Mouse (Mus musculus) kidney, postnatal 0 days (tissue): ENCODE results near the gene Mefv. TPM values are rescaled to one million over a fixed set of nuclear protein-coding genes. Genes with fewer than 3 reads are reported as not detected.

Experiments used
- ATAC-seq: fragments of 200-750 bp; cut with Nextera tagmentation; replicated peaks from 2 replicates; pipeline ENCODE4 v1.8.0; 2017; ENCODE audit warnings: low read depth, moderate number of reproducible peaks, moderate TSS enrichment, moderate library complexity; ENCODE audit not compliant: low FRiP score
- DNase-seq: peaks from one replicate; pipeline ENCODE4 v3.0.0-alpha.2; 2016; ENCODE audit warnings: low spot score
- H3K27ac ChIP-seq: fragments of 300-500 bp; sonication (generic); 2 replicates; pipeline ENCODE4 v1.5.1; 2014; ENCODE audit warnings: mild to moderate bottlenecking
- H3K27me3 ChIP-seq: fragments of 300-500 bp; sonication (generic); 2 replicates; pipeline ENCODE4 v1.6.1; 2014; ENCODE audit warnings: low read length, mixed read lengths; ENCODE audit not compliant: insufficient read depth
- H3K36me3 ChIP-seq: fragments of 300-500 bp; sonication (generic); 2 replicates; pipeline ENCODE4 v1.6.1; 2014; ENCODE audit warnings: low read length, mixed read lengths; ENCODE audit not compliant: insufficient read depth
- H3K4me1 ChIP-seq: fragments of 300-500 bp; sonication (generic); replicated peaks from 2 replicates; pipeline ENCODE4 v1.6.1; 2014; ENCODE audit warnings: antibody characterized with exemption, low read length, mixed read lengths; ENCODE audit not compliant: insufficient read depth
- H3K4me2 ChIP-seq: fragments of 300-500 bp; sonication (generic); 2 replicates; pipeline ENCODE4 v1.6.1; 2014; ENCODE audit warnings: mild to moderate bottlenecking, low read length, moderate library complexity, mixed read lengths
- H3K4me3 ChIP-seq: fragments of 300-500 bp; sonication (generic); replicated peaks from 2 replicates; pipeline ENCODE4 v1.5.1; 2014; ENCODE audit warnings: low read depth, low read length
- H3K9ac ChIP-seq: fragments of 300-500 bp; sonication (generic); 2 replicates; pipeline ENCODE4 v1.6.1; 2014; ENCODE audit warnings: low read depth, low read length
- H3K9me3 ChIP-seq: fragments of 300-500 bp; sonication (generic); replicated peaks from 2 replicates; pipeline ENCODE4 v1.6.1; 2016; ENCODE audit warnings: low read length, inconsistent platforms, mixed read lengths
- CTCF ChIP-seq: IDR thresholded peaks from 2 replicates; pipeline ENCODE4 v1.5.1; 2016; ENCODE audit warnings: antibody characterized with exemption, low read depth, mild to moderate bottlenecking, moderate library complexity
- WGBS: fragments of 180-500 bp; shearing (Covaris S2); extraction: QIAGEN DNeasy Blood & Tissue Kit; methylation state at CpG from one replicate; pipeline ENCODE4 v1.1.7; 2014; 5-methylcytosine and 5-hydroxymethylcytosine counted together
- polyA plus RNA-seq: library from polyadenylated mRNA; unstranded; fragments of >200 nt; fragmentation: Nextera tagmentation; extraction: Ambion mirVana; gene quantifications from 2 replicates; pipeline ENCODE4 v1.2.1, GENCODE M21; 2015

The Mefv gene
- polyA plus RNA-seq, 1 experiment from 2014 or later, result not detected

DNA sequence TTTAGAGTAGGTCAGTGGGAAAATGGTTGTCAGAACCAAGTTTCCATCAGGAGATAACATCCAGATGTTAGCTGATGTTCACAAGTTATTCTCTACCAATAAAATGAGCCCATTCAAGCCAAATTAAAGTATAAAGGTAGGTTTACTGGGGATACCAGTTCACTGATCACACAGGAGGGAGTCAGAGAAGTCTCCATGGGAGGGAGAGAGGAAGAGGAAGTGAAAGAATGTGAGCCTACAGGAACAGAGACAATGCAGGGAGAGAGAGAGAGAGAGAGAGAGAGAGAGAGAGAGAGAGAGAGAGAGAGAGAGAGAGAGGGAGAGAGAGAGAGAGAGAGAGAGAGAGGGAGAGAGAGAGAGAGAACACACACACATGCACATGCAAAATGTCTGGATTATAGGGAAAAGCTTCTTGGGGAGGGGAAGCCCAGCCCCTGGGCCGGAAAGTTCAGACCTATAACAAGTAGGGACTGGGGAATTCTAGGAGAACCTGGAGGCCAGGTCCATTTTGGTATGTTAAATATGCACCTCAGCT lies 15.4 kb upstream of the Mefv start:
- no peak for DNase-seq
- no peaks in the 10 kb centered on the region for H3K4me1 ChIP-seq
- no peak overlapping the region for H3K4me3 ChIP-seq
- H3K9ac ChIP-seq, result no peak overlapping the region
- no peak overlapping the region for H3K27ac ChIP-seq
- TF ChIP-seq CTCF, result no peak
- no peaks in the 10 kb centered on the region for H3K9me3 ChIP-seq
- H3K36me3 ChIP-seq, result no peaks in the 10 kb centered on the region
- 73% methylated on average over 1 of the region's 1 CpGs for WGBS
- H3K4me2 ChIP-seq, result no peak overlapping the region
- ATAC-seq, result no peak
- no peaks in the 10 kb centered on the region for H3K27me3 ChIP-seq

DNA sequence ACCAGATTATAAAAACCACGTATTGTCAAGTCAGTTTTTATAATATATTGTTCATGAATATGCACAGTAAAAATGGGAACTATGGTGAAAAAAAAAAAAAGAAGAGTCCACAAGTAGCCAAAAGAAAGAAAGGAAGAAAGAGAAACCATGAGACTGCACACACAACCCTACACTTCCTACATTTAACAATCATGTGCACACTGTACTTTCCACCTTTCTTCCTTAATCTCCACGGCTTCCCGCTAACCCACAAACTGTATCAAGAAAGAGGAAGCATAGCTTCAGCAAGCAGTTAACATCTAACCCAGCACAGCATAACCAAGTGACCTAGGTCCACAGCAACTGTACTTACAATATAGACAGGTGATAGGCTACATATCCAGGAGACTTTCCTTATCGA lies 14.7 kb upstream of the Mefv start:
- no peaks in the 10 kb centered on the region for H3K4me1 ChIP-seq
- no peak for TF ChIP-seq CTCF
- H3K4me2 ChIP-seq, result no peak overlapping the region
- no peaks in the 10 kb centered on the region for H3K36me3 ChIP-seq
- ATAC-seq (no peak), DNase-seq (no peak)
- H3K4me3 ChIP-seq, result no peak overlapping the region
- no peak overlapping the region for H3K27ac ChIP-seq
- no peaks in the 10 kb centered on the region for H3K27me3 ChIP-seq
- WGBS, result 82% methylated on average over 4 of the region's 4 CpGs
- H3K9me3 ChIP-seq, result no peaks in the 10 kb centered on the region
- H3K9ac ChIP-seq, result no peak overlapping the region

DNA sequence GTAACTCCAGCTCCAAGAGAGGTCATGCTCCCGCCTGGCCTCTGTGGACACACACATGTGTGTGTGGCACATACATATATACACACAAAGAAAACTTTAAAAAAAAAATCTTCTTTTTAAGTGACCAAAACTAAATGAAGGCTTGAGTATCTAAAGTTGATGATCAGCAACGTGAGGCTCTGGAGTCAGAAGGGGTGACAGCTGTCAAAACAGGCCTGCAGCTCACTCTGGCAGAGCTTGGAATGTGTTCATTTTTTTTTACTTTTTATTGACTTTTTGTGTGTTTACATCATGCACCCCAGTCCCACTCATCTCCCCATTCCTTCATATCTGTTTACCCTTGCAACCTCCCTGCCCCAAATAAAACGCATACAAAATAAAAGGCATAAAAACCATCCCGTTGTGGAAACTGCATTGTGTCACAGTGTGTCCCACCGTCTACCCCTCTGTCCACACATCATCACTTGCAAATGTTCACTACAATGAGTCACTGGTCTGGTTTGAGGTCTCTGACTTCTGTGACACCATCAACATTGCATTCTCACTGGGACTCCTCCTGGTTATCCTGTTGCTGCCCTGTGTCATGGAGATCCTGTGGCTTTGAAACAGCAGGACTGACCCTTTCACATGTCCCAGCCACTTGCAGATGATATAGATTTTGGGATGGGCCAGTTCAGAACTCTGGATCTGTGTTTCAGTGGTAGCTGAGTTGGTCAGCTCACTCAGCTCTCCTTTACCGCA lies 10.3 kb upstream of the Mefv start:
- Histone ChIP-seq H3K36me3 (no peaks in the 10 kb centered on the region), H3K9ac (no peak overlapping the region), H3K9me3 (no peaks in the 10 kb centered on the region), H3K4me1 (no peaks in the 10 kb centered on the region), H3K4me3 (no peak overlapping the region), H3K27ac (no peak overlapping the region), H3K4me2 (no peak overlapping the region), H3K27me3 (no peaks in the 10 kb centered on the region)
- no peak for DNase-seq
- ATAC-seq, result no peak
- WGBS, result 79% methylated on average over 6 of the region's 6 CpGs
- TF ChIP-seq CTCF, result no peak

GRCm38 (mm10) chr16:3723231-3723630 lies 5.3 kb upstream of the Mefv start:
- ATAC-seq (no peak), DNase-seq (no peak)
- H3K27me3 ChIP-seq, result no peaks in the 10 kb centered on the region
- no peaks in the 10 kb centered on the region for H3K4me1 ChIP-seq
- H3K4me3 ChIP-seq, result no peak overlapping the region
- no peak for TF ChIP-seq CTCF
- WGBS, result 73% methylated on average over 3 of the region's 3 CpGs
- no peak overlapping the region for H3K27ac ChIP-seq
- no peaks in the 10 kb centered on the region for H3K36me3 ChIP-seq
- H3K4me2 ChIP-seq, result no peak overlapping the region
- no peak overlapping the region for H3K9ac ChIP-seq
- H3K9me3 ChIP-seq, result no peaks in the 10 kb centered on the region

DNA sequence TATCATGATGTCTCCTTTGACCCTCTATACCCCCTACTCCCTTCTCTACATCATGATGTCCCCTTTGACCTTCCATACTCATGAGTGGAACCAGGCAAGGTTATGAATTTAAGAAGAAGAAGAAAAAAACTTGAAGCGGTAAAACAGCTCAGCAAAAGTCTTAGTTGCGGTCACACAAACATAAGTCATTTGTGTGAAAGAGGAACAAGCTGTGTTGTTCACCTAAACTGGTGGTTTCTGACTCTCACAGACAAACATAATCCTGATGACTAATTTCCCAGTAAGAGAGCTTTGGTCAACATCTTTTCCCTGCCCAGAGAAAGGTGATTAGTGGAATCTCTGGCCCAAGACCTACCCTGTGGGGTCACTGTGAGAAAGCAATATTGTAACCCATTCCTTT lies 3.2 kb downstream of the Mefv start:
- no peak for TF ChIP-seq CTCF
- H3K4me2 ChIP-seq, result no peak overlapping the region
- WGBS, result 87% methylated on average over 2 of the region's 2 CpGs
- no peaks in the 10 kb centered on the region for H3K36me3 ChIP-seq
- DNase-seq, result no peak
- no peak for ATAC-seq
- no peak overlapping the region for H3K4me3 ChIP-seq
- H3K27me3 ChIP-seq, result no peaks in the 10 kb centered on the region
- no peak overlapping the region for H3K9ac ChIP-seq
- no peaks in the 10 kb centered on the region for H3K9me3 ChIP-seq
- no peaks in the 10 kb centered on the region for H3K4me1 ChIP-seq
- no peak overlapping the region for H3K27ac ChIP-seq

- no peaks in the 10 kb centered on the region for H3K9me3 ChIP-seq
- no peaks in the 10 kb centered on the region for H3K27me3 ChIP-seq
- no peaks in the 10 kb centered on the region for H3K36me3 ChIP-seq
- WGBS, result 62% methylated on average over 6 of the region's 6 CpGs
- no peak overlapping the region for H3K27ac ChIP-seq
- H3K9ac ChIP-seq, result no peak overlapping the region
- ATAC-seq, result no peak
- H3K4me2 ChIP-seq, result no peak overlapping the region
- TF ChIP-seq CTCF, result no peak
- no peak for DNase-seq
- no peaks in the 10 kb centered on the region for H3K4me1 ChIP-seq
- H3K4me3 ChIP-seq, result no peak overlapping the region
Measured at GRCm38 (mm10) chr16:3706680-3707079, 11.2 kb downstream of the Mefv start.
